Mouse (Mus musculus) myocyte (in vitro differentiated cells): ENCODE results near the gene Slc25a19. TPM values are rescaled to one million over a fixed set of nuclear protein-coding genes. Genes with fewer than 3 reads are reported as not detected.

Source experiments
- H3K27me3 ChIP-seq: one replicate; pipeline ENCODE4 v1.6.1; 2011; ENCODE audit not compliant: control insufficient read depth, insufficient read depth, insufficient read length
- H3K36me3 ChIP-seq: one replicate; pipeline ENCODE4 v1.6.1; 2011; ENCODE audit not compliant: control insufficient read depth, insufficient read depth
- H3K4me2 ChIP-seq: one replicate; pipeline ENCODE4 v1.6.1; 2011; ENCODE audit warnings: low read depth, control low read depth
- H3K4me3 ChIP-seq: one replicate; pipeline ENCODE4 v1.5.1; 2011; ENCODE audit warnings: mild to moderate bottlenecking, control low read depth, moderate library complexity
- H3K79me2 ChIP-seq: one replicate; pipeline ENCODE4 v1.6.1; 2011; ENCODE audit not compliant: control insufficient read depth, insufficient read depth
- H3ac ChIP-seq: one replicate; pipeline ENCODE4 v1.6.1; 2011; ENCODE audit not compliant: control insufficient read depth, insufficient read length
- CEBPB ChIP-seq: IDR thresholded peaks from 2 replicates; pipeline ENCODE4 v1.6.1; 2011; ENCODE audit warnings: mild to moderate bottlenecking, moderate library complexity; ENCODE audit not compliant: poor library complexity, insufficient read depth, severe bottlenecking
- E2F4 ChIP-seq: IDR thresholded peaks from one replicate; pipeline ENCODE4 v1.6.1; 2011; ENCODE audit warnings: mild to moderate bottlenecking, control low read depth, moderate library complexity; ENCODE audit not compliant: insufficient read depth
- MAX ChIP-seq: IDR thresholded peaks from one replicate; pipeline ENCODE4 v1.6.1; 2011; ENCODE audit warnings: low read depth, mild to moderate bottlenecking, control low read depth
- MYOD1 ChIP-seq, 3 experiments: IDR thresholded peaks; one replicate each; pipeline ENCODE4 v1.6.1; 2011; ENCODE audit warnings: control low read depth in 2 of 3, low read depth in 2 of 3, mild to moderate bottlenecking in 2 of 3, moderate library complexity in 1 of 3; ENCODE audit not compliant: insufficient read length in 2 of 3, control insufficient read depth in 1 of 3
- MYOG ChIP-seq, 3 experiments: IDR thresholded peaks; one replicate each; pipeline ENCODE4 v1.6.1; 2011; ENCODE audit warnings: control low read depth in 2 of 3, low read depth in 2 of 3, mild to moderate bottlenecking in 2 of 3; ENCODE audit not compliant: insufficient read length in 2 of 3, control insufficient read depth in 1 of 3, insufficient read depth in 1 of 3
- POLR2A ChIP-seq: IDR thresholded peaks from one replicate; pipeline ENCODE4 v1.6.1; 2011; ENCODE audit warnings: low read depth, mild to moderate bottlenecking, control low read depth, moderate library complexity; ENCODE audit not compliant: insufficient read length
- POLR2AphosphoS2 ChIP-seq: IDR thresholded peaks from one replicate; pipeline ENCODE4 v1.6.1; 2011; ENCODE audit warnings: low read depth, control low read depth; ENCODE audit not compliant: insufficient read length
- REST ChIP-seq: IDR thresholded peaks from one replicate; pipeline ENCODE4 v1.6.1; 2011; ENCODE audit warnings: mild to moderate bottlenecking, control low read depth, moderate library complexity; ENCODE audit not compliant: insufficient read depth, insufficient read length
- SRF ChIP-seq: IDR thresholded peaks from one replicate; pipeline ENCODE4 v1.6.1; 2011; ENCODE audit warnings: low read depth; ENCODE audit not compliant: control insufficient read depth, insufficient read length
- TCF12 ChIP-seq: IDR thresholded peaks from one replicate; pipeline ENCODE4 v1.6.1; 2011; ENCODE audit warnings: mild to moderate bottlenecking, control low read depth; ENCODE audit not compliant: poor library complexity, insufficient read depth, severe bottlenecking
- TCF3 ChIP-seq: IDR thresholded peaks from one replicate; pipeline ENCODE4 v1.6.1; 2011; ENCODE audit warnings: low read depth, control low read depth; ENCODE audit not compliant: insufficient read length
- USF1 ChIP-seq: IDR thresholded peaks from one replicate; pipeline ENCODE4 v1.6.1; 2011; ENCODE audit warnings: low read depth, mild to moderate bottlenecking, control low read depth, moderate library complexity
- polyA plus RNA-seq: library from polyadenylated mRNA; unstranded; fragments of >200 nt; fragmentation: generic; extraction: Trizol; gene quantifications from one replicate; pipeline ENCODE4 v1.2.1, GENCODE M21; 2012; ENCODE audit warnings: missing spikeins

Slc25a19 gene
- polyA plus RNA-seq, 1 experiment: 13.9 TPM

DNA sequence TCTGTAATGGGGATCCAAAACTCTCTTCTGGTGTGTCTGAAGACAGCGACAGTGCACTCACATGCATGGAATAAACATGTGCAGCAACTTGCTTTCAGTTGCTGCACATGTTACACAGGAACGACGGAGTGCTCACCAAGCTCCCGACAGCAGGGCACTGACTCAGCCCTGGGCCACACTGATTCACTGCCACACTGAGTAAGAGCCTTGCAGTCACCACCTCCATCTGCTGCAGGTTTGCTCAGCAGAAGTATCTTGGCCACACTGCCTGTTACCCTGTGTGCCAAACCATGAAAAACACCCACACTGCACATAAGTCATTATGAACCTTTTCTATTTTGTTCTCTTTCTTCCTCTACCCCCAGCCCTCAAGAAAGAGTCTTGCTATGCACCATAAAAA, 32.3 kb upstream of the Slc25a19 start:
- H3K79me2 ChIP-seq: peaks cover 35% of the 10 kb centered on the region
- H3K36me3 ChIP-seq: no peaks in the 10 kb centered on the region
- TF ChIP-seq MAX: no peak
- TF ChIP-seq TCF3: no peak
- no peak for TF ChIP-seq SRF
- no peak for TF ChIP-seq CEBPB
- no peak for TF ChIP-seq USF1
- TF ChIP-seq POLR2A: no peak
- TF ChIP-seq REST: no peak
- TF ChIP-seq E2F4: no peak
- TF ChIP-seq MYOD1 (IDR thresholded peaks at IDR 0.05; ENCODE audit: control insufficient read depth in 1 of 3, insufficient read length in 2 of 3, low read depth in 2 of 3): no peak
- no peak for TF ChIP-seq POLR2AphosphoS2
- TF ChIP-seq MYOG (IDR thresholded peaks at IDR 0.05; ENCODE audit: control insufficient read depth in 1 of 3, insufficient read depth in 1 of 3, insufficient read length in 2 of 3, low read depth in 2 of 3): no peak
- TF ChIP-seq TCF12: no peak
- H3K27me3 ChIP-seq: no peaks in the 10 kb centered on the region
- no peak overlapping the region for H3K4me2 ChIP-seq
- no peak overlapping the region for H3K4me3 ChIP-seq
- no peak overlapping the region for H3ac ChIP-seq

GRCm38 (mm10) chr11:115658521-115658920, 30.4 kb upstream of the Slc25a19 start:
- H3K4me3 ChIP-seq: no peak overlapping the region
- H3K36me3 ChIP-seq: peaks cover 5% of the 10 kb centered on the region
- H3K79me2 ChIP-seq: peaks cover 26% of the 10 kb centered on the region
- H3K27me3 ChIP-seq: no peaks in the 10 kb centered on the region
- H3ac ChIP-seq: no peak overlapping the region
- no peak for TF ChIP-seq E2F4
- TF ChIP-seq TCF3: no peak
- no peak for TF ChIP-seq MYOG (IDR thresholded peaks at IDR 0.05; ENCODE audit: control insufficient read depth in 1 of 3, insufficient read depth in 1 of 3, insufficient read length in 2 of 3, low read depth in 2 of 3)
- no peak for TF ChIP-seq TCF12
- no peak for TF ChIP-seq SRF
- no peak for TF ChIP-seq USF1
- no peak overlapping the region for H3K4me2 ChIP-seq

DNA sequence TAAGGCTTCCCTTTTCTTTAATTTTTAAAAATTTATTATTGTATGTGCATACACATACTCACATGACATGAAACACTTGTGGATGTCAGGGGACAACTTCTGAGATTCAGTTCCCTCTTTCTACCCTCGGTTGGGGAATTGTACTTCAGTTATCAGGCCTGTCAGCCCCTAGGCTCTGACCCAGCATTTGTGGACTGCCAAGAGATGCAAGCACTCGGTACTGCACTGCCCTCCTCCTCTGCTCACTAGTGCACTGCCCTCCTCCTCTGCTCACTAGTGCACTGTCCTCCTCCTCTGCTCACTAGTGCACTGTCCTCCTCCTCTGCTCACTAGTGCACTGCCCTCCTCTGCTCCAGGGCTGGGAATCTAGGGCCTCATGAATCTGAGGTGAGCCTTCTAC, 26.0 kb upstream of the Slc25a19 start:
- Histone ChIP-seq H3K79me2 (peaks cover 4% of the 10 kb centered on the region), H3K4me3 (no peak overlapping the region), H3K4me2 (no peak overlapping the region), H3ac (no peak overlapping the region), H3K36me3 (peaks cover 5% of the 10 kb centered on the region), H3K27me3 (no peaks in the 10 kb centered on the region)
- no peak for TF ChIP-seq CEBPB
- TF ChIP-seq SRF: no peak
- TF ChIP-seq POLR2AphosphoS2: no peak
- TF ChIP-seq MAX: no peak
- no peak for TF ChIP-seq E2F4
- TF ChIP-seq MYOD1 (IDR thresholded peaks at IDR 0.05; ENCODE audit: control insufficient read depth in 1 of 3, insufficient read length in 2 of 3, low read depth in 2 of 3): no peak
- no peak for TF ChIP-seq REST

GRCm38 (mm10) chr11:115653194-115653593, 25.1 kb upstream of the Slc25a19 start:
- TF ChIP-seq TCF12 (no peak), SRF (no peak), POLR2A (no peak), E2F4 (no peak), POLR2AphosphoS2 (no peak), CEBPB (no peak), MYOD1 (IDR thresholded peaks at IDR 0.05; ENCODE audit: control insufficient read depth in 1 of 3, insufficient read length in 2 of 3, low read depth in 2 of 3) (no peak), REST (no peak), USF1 (no peak), TCF3 (no peak)
- Histone ChIP-seq H3K36me3 (peaks cover 5% of the 10 kb centered on the region), H3K27me3 (no peaks in the 10 kb centered on the region), H3ac (no peak overlapping the region), H3K4me3 (no peak overlapping the region), H3K79me2 (peaks cover 4% of the 10 kb centered on the region), H3K4me2 (no peak overlapping the region)

DNA sequence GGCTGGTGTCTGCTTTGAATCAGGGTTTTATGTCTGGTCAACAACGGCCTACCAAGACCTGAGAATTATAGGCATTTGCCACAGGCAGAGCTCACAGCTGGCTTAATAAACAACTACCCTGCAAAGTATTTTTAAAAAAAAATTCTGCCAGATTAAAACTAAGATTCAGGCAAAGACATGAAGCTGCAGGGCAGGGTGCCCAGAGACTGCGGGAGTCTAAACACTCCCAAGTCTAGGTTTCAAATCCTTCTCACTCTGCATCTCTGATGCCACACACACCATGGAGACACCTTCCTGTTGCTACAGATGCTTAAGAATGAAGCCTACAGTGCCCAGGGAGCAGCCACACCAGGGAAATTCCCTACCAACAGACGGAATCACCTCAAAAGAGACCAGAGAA, 23.6 kb upstream of the Slc25a19 start:
- TF ChIP-seq CEBPB (no peak), TCF12 (no peak), REST (no peak), POLR2AphosphoS2 (no peak), MYOG (IDR thresholded peaks at IDR 0.05; ENCODE audit: control insufficient read depth in 1 of 3, insufficient read depth in 1 of 3, insufficient read length in 2 of 3, low read depth in 2 of 3) (no peak), SRF (no peak), USF1 (no peak), MAX (no peak), POLR2A (no peak), TCF3 (no peak), MYOD1 (IDR thresholded peaks at IDR 0.05; ENCODE audit: control insufficient read depth in 1 of 3, insufficient read length in 2 of 3, low read depth in 2 of 3) (no peak), E2F4 (no peak)
- Histone ChIP-seq H3K27me3 (no peaks in the 10 kb centered on the region), H3K4me2 (no peak overlapping the region), H3ac (no peak overlapping the region), H3K4me3 (no peak overlapping the region), H3K36me3 (peaks cover 5% of the 10 kb centered on the region), H3K79me2 (peaks cover 2% of the 10 kb centered on the region)
